Mouse (Mus musculus): ENCODE results near the gene Wfdc21. TPM values are rescaled to one million over a fixed set of nuclear protein-coding genes. Genes with fewer than 3 reads are reported as not detected.

Gene Wfdc21
- polyA plus RNA-seq (2016; fragmentation: Nextera tagmentation; extraction: Ambion mirVana): not detected in 2 replicates

DNA sequence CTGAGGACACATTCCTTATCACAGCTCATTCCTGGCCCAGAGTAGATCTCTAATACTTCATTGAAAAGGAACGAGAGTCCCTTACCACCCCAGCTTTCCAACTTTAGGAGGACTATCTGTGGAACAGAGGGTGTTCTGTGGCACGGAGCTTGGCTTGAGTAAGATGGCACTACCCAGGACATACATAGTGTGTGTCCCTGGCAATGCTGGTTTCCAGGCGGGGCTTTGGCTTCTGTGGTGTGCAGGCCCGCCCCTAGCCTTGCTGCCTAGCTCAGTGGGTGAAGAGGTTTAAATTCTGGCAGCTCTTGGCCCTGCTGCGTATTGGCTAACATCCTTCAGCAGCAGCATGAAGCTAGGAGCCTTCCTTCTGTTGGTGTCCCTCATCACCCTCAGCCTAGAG lies at the start of gene Wfdc21:
Gene Wfdc21 (plus strand): TSS at position 260 of the 400 bp plus-strand sequence.
- no peaks in the 10 kb centered on the region for H3K9me3 ChIP-seq
- no peak within 1 kb of the TSS for H3K27ac ChIP-seq (replicated peaks)
- no peaks in the 10 kb centered on the region for H3K36me3 ChIP-seq (replicated peaks)
- H3K27me3 ChIP-seq (replicated peaks; ENCODE audit: low read depth, poor library complexity, severe bottlenecking): peaks cover 50% of the 10 kb centered on the region
- no peaks in the 10 kb centered on the region for H3K4me1 ChIP-seq
- WGBS: 71% methylated on average over 5 of the region's 5 CpGs
- DNase-seq (ENCODE audit: low spot score): no peak
- H3K4me3 ChIP-seq: no peak within 1 kb of the TSS

DNA sequence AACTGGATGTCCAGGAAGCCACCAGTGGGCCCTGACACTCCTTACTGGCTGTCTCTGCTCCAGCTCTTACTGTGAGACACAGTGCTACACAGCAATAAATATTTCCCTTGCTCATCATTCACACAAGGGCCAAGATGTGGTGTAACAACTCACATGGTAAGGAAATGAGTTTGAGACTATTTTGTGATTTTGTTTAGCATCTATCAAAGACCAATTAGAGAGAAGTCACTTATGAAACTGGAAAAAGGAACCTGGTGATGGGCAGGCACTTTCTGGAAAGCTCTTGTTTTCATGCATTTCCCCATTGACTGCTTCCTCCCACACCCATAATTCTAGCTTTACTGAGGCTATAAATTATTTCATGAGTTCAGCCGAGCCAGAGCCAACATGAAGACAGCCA lies 43.0 kb upstream of the Wfdc21 start, which contains the start of gene Wfdc17:
Gene Wfdc17 (plus strand): TSS at position 287 of the 400 bp plus-strand sequence.
- no peak for DNase-seq (ENCODE audit: low spot score)
- Histone ChIP-seq H3K27me3 (replicated peaks; ENCODE audit: low read depth, poor library complexity, severe bottlenecking) (no peaks in the 10 kb centered on the region), H3K4me3 (no peak within 1 kb of the TSS), H3K4me1 (no peaks in the 10 kb centered on the region), H3K27ac (replicated peaks) (no peak within 1 kb of the TSS), H3K36me3 (replicated peaks) (no peaks in the 10 kb centered on the region), H3K9me3 (no peaks in the 10 kb centered on the region)
- 75% methylated on average over 1 of the region's 1 CpGs for WGBS

DNA sequence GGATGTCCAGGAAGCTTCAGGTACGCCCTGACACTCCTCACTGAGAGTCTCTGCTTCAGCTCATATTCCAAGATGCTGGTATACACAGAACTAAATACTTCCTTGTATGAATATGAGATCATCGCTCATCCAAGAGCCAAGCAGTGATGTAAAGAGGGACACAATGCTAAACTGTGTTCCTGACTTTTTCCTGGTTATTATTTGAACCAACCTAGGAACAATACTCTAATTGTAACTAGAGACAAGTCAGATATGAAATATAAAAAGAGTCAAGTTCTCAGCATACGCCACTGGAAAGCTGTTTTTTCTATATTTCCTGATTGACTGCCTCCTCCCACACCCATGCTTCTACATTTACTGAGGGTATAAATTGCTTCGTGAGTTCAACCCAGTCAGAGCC lies 38.0 kb upstream of the Wfdc21 start, which contains the start of gene Wfdc18:
Gene Wfdc18 (plus strand): TSS at position 301 of the 400 bp plus-strand sequence.
- Histone ChIP-seq H3K4me1 (no peaks in the 10 kb centered on the region), H3K27ac (replicated peaks) (no peak within 1 kb of the TSS), H3K4me3 (no peak within 1 kb of the TSS), H3K9me3 (no peaks in the 10 kb centered on the region), H3K27me3 (replicated peaks; ENCODE audit: low read depth, poor library complexity, severe bottlenecking) (no peaks in the 10 kb centered on the region), H3K36me3 (replicated peaks) (no peaks in the 10 kb centered on the region)
- DNase-seq (ENCODE audit: low spot score): no peak
- 78% methylated on average over 4 of the region's 4 CpGs for WGBS

DNA sequence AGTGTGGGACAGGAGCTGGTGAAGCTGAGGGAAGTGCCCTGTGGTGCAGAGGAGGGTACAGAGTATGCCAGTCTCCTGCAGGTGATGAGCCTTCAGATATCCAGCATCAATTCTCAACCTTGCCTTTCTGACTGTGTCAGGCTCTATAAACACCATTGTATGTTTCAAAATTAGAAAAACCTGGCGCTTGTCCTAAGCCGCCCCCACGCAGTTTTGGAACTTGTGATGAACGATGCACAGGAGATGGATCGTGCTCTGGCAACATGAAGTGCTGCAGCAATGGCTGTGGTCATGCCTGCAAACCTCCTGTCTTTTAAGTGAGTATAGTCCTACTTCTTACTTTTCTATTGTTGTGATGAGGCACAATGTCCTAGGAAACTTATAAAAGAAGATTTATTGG lies 37.1 kb upstream of the Wfdc21 start:
- H3K27ac ChIP-seq (replicated peaks): no peak overlapping the region
- no peak overlapping the region for H3K4me3 ChIP-seq
- H3K27me3 ChIP-seq (replicated peaks; ENCODE audit: low read depth, poor library complexity, severe bottlenecking): no peaks in the 10 kb centered on the region
- 93% methylated on average over 5 of the region's 5 CpGs for WGBS
- H3K4me1 ChIP-seq: no peaks in the 10 kb centered on the region
- no peak for DNase-seq (ENCODE audit: low spot score)
- no peaks in the 10 kb centered on the region for H3K36me3 ChIP-seq (replicated peaks)
- no peaks in the 10 kb centered on the region for H3K9me3 ChIP-seq

DNA sequence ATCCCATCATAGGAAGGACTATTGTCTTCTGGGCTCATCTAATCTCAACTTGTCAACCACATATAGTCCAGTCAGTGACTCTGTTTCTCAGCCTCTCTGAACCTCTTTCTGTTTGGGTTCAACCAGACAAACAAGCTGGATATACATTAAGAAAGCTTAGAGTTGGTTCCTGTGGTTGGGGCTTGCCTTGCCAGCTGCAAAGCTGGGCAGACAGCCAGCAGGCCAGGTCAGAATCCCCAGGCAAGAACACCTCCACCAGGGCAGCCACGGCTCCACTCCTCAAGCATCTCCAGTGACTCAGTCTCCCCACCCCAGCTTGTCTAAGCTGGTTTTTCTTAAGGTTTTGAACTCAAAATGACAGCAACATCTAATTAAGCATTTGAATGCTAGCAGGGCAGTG lies 34.1 kb upstream of the Wfdc21 start:
- Histone ChIP-seq H3K27me3 (replicated peaks; ENCODE audit: low read depth, poor library complexity, severe bottlenecking) (no peaks in the 10 kb centered on the region), H3K36me3 (replicated peaks) (no peaks in the 10 kb centered on the region), H3K9me3 (no peaks in the 10 kb centered on the region), H3K27ac (replicated peaks) (no peak overlapping the region), H3K4me3 (no peak overlapping the region), H3K4me1 (no peaks in the 10 kb centered on the region)
- DNase-seq (ENCODE audit: low spot score): no peak
- WGBS: 82% methylated on average over 1 of the region's 1 CpGs

DNA sequence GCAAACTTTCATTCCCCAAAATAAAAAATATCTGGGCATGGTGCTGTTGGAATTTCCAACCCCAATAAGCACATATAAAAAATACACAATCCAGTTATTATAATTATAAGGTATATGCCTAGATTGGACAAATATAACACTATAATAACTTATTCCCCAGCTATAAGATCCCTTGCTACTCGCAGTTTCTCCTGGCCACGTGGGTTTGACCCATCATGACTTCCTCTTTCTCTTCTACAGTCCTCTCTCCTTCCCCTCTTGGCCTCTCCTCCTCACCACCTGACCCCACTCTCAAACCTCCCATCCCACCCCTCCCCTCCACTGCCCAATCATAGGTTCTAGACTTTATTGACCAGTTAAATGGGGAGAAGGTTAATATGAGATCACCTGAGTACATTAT lies 32.8 kb upstream of the Wfdc21 start:
- Histone ChIP-seq H3K9me3 (no peaks in the 10 kb centered on the region), H3K27ac (replicated peaks) (no peak overlapping the region), H3K27me3 (replicated peaks; ENCODE audit: low read depth, poor library complexity, severe bottlenecking) (no peaks in the 10 kb centered on the region), H3K4me1 (no peaks in the 10 kb centered on the region), H3K4me3 (no peak overlapping the region), H3K36me3 (replicated peaks) (no peaks in the 10 kb centered on the region)
- 87% methylated on average over 2 of the region's 2 CpGs for WGBS
- no peak for DNase-seq (ENCODE audit: low spot score)

DNA sequence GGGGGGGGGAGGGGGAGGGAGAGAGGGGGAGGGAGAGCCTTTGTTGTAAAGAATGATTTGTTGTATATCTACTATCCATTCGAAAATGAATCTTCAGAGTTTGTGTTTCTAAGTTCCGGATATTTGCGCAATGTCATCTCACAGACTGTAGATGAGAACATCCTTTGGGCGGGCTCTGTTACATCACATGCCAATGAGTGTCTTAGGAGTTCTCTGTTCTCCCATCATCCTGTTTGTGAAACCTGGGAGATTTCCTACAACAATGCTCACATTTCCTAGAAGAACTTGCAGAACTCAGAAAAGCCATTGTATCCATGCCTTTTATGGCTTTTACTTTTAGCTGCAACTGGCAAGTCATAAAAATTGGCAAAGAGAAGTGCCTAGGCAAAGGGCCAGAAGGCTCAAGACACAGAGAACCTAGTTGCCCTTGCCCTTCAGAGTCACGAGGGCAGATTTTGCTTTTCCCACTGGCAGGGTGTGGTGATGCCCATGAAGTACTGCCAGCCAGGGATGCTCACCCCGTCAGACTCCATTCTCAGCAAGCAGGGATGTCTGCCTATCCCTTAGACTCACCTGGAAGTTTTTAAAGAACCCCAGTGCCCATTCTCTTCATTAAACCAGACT lies 29.6 kb upstream of the Wfdc21 start:
- Histone ChIP-seq H3K36me3 (replicated peaks) (no peaks in the 10 kb centered on the region), H3K4me3 (no peak overlapping the region), H3K4me1 (no peaks in the 10 kb centered on the region), H3K27ac (replicated peaks) (no peak overlapping the region), H3K27me3 (replicated peaks; ENCODE audit: low read depth, poor library complexity, severe bottlenecking) (no peaks in the 10 kb centered on the region), H3K9me3 (no peaks in the 10 kb centered on the region)
- 87% methylated on average over 6 of the region's 6 CpGs for WGBS
- DNase-seq (ENCODE audit: low spot score): no peak

DNA sequence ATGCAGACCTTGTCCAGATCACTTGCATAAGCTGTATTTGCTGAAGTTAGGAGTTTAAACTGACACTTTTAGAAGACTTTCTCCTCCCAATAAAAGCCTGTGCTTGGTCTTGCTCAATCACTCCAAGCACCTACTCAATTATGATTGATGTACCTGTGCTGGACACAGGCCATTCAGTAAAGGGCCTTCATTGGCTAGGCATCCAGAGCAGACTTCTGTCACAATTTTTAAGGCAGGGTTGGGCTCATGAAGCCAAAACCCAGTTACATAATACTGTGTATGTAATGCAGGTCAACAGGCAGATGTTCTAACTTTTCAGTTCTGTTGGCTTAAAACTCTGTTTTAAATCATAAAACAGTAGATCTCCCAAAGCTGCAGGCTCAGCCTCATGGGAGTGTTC lies 26.0 kb upstream of the Wfdc21 start:
- H3K4me3 ChIP-seq: no peak overlapping the region
- no peaks in the 10 kb centered on the region for H3K27me3 ChIP-seq (replicated peaks; ENCODE audit: low read depth, poor library complexity, severe bottlenecking)
- no peak for DNase-seq (ENCODE audit: low spot score)
- no peaks in the 10 kb centered on the region for H3K9me3 ChIP-seq
- H3K27ac ChIP-seq (replicated peaks): no peak overlapping the region
- no peaks in the 10 kb centered on the region for H3K36me3 ChIP-seq (replicated peaks)
- no peaks in the 10 kb centered on the region for H3K4me1 ChIP-seq

DNA sequence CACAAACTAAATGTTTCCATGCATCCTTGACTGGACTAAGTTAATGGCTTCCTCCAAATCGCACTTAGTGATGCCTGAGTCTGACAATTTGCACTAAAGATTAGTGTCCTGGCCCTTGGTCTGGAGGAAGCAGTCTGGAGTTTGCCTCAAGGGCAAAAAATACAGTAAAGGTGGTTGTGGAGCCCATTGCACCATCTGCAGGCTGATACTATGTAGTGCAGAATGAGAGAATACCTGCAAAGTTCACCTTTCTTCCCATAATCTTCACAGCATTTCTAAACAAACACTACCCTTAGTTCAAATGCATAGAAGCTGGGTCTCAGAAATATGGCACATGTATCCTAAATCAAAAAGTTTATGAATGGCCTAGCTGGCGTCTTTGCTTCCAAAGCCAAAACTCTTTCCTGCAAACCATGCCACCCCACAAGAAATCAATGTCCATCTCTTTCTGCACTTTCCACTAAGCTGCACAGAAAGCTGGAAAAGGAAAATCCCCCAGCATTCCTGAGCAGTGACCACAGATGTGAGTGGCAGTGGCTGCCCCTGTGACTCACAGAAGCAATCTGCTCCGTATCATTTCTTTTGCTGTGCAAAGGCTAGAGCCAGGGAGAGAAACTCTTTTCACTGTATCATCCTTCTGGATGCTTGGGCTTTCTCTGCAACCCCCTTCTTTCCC lies 17.8 kb upstream of the Wfdc21 start:
- WGBS: 61% methylated on average over 3 of the region's 3 CpGs

DNA sequence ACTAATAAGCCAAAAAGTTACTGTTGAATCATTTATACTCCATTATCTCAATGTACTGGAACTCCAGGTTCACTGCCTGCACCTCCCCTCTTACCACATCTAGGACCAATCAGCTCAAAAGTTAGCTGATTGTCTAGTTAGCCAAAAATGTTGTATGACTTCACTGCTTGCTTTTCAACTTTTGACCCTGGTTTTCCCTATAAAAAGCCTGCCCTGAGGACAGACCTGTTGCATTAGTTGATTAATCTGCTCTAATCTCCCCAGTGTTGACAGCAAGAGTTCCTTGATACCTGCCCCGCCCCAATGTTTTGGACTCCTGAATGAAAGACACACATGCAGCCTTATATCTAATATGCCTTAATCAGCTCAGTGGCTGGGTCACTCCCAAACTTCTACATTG lies 15.6 kb upstream of the Wfdc21 start:
- WGBS: 90% methylated on average over 1 of the region's 1 CpGs
- no peaks in the 10 kb centered on the region for H3K36me3 ChIP-seq (replicated peaks)
- H3K27ac ChIP-seq (replicated peaks): no peak overlapping the region
- H3K4me1 ChIP-seq: no peaks in the 10 kb centered on the region
- no peaks in the 10 kb centered on the region for H3K27me3 ChIP-seq (replicated peaks; ENCODE audit: low read depth, poor library complexity, severe bottlenecking)
- H3K9me3 ChIP-seq: no peaks in the 10 kb centered on the region
- H3K4me3 ChIP-seq: no peak overlapping the region
- no peak for DNase-seq (ENCODE audit: low spot score)

More for the DNA sequence above, 17.8 kb upstream of the Wfdc21 start:
- Histone ChIP-seq H3K4me3 (no peak overlapping the region), H3K36me3 (replicated peaks) (no peaks in the 10 kb centered on the region), H3K27me3 (replicated peaks; ENCODE audit: low read depth, poor library complexity, severe bottlenecking) (no peaks in the 10 kb centered on the region), H3K27ac (replicated peaks) (no peak overlapping the region), H3K4me1 (no peaks in the 10 kb centered on the region), H3K9me3 (no peaks in the 10 kb centered on the region)
- no peak for DNase-seq (ENCODE audit: low spot score)

DNA sequence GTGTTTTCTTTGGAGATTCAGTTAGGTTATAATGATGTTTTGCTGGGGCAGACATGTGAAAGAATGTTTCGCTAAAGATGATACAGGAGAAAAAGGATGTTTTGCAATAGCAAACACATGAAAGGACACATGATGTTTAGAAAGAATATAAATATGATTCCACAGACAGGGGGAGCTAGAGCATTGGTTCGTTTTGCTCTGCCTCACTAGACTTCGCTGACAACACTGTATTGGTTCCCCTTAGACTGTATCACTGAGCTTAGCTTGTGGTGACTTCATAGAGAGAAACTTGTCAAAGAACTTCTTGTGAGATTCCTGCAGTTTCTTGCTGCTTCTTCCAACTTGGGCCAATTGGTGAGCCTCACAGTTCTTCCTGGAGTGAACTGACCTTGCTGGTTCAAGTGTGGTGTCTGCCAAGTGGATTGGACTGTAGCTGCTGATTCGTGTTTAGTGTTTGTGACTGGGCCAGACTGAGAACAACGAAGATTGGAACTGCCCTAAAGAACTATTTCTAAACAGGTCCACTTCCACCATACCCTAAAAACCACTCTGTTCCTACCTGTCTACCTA lies 13.6 kb upstream of the Wfdc21 start:
- 80% methylated on average over 5 of the region's 5 CpGs for WGBS
- H3K4me3 ChIP-seq: no peak overlapping the region
- H3K27me3 ChIP-seq (replicated peaks; ENCODE audit: low read depth, poor library complexity, severe bottlenecking): no peaks in the 10 kb centered on the region
- H3K36me3 ChIP-seq (replicated peaks): no peaks in the 10 kb centered on the region
- H3K4me1 ChIP-seq: no peaks in the 10 kb centered on the region
- no peaks in the 10 kb centered on the region for H3K9me3 ChIP-seq
- no peak for DNase-seq (ENCODE audit: low spot score)
- H3K27ac ChIP-seq (replicated peaks): no peak overlapping the region

DNA sequence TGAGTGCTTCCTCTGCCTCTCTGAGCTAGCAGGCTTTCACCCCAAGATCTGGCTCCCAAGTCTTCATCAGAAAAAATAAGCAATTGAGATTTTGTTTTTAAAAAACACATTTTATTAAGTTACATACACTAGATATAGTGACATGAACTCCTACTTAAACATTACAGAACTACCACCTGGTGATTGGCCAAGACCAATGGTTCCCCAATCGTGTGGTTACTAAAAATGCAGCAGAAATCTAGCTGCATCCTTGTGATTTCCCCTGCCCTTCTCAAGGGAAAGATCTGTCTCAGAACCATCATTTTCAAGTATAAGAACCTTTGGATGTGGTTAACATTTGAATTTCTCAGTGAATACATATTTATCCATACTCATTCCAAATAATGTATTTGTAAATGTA lies 12.5 kb upstream of the Wfdc21 start:
- 79% methylated on average over 1 of the region's 1 CpGs for WGBS

DNA sequence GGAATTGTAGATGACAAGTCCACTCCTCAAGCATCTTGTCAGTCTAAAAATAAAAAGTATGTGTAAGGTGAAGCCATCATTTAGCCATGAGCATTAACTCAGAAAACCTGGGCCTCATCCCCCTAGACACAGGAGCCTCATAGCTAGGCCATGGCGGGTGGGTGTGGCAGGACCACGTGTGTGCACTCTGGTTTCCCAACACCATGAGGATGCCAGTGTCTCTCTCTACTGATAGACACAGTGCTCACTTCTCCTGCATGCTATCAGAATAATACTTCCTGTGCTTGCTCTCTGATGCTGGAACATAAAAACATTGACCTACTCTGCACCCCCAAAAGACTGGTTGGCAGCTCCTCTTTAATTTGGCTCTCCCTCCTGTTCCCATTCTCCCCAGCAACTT lies 10.9 kb upstream of the Wfdc21 start:
- H3K9me3 ChIP-seq: no peaks in the 10 kb centered on the region
- no peaks in the 10 kb centered on the region for H3K36me3 ChIP-seq (replicated peaks)
- 72% methylated on average over 2 of the region's 2 CpGs for WGBS
- H3K4me1 ChIP-seq: no peaks in the 10 kb centered on the region
- no peak overlapping the region for H3K4me3 ChIP-seq
- 0 out of 2 replicates have a peak, but pooled peaks cover 7% of the 10 kb centered on the region for H3K27me3 ChIP-seq (replicated peaks; ENCODE audit: low read depth, poor library complexity, severe bottlenecking)
- DNase-seq (ENCODE audit: low spot score): no peak
- no peak overlapping the region for H3K27ac ChIP-seq (replicated peaks)

More for the DNA sequence above, 12.5 kb upstream of the Wfdc21 start:
- H3K27me3 ChIP-seq (replicated peaks; ENCODE audit: low read depth, poor library complexity, severe bottlenecking): no peaks in the 10 kb centered on the region
- H3K4me3 ChIP-seq: no peak overlapping the region
- H3K9me3 ChIP-seq: no peaks in the 10 kb centered on the region
- H3K4me1 ChIP-seq: no peaks in the 10 kb centered on the region
- no peaks in the 10 kb centered on the region for H3K36me3 ChIP-seq (replicated peaks)
- no peak for DNase-seq (ENCODE audit: low spot score)
- no peak overlapping the region for H3K27ac ChIP-seq (replicated peaks)
